Mouse (Mus musculus) monocyte, adult 5-6 weeks (primary cell): ENCODE results near the gene Kdm4a. TPM values are rescaled to one million over a fixed set of nuclear protein-coding genes. Genes with fewer than 3 reads are reported as not detected.

Source experiments
- ATAC-seq: fragments of 153-309, 156-312 bp; replicated peaks from 2 replicates; pipeline ENCODE4 v1.8.0; 2017; ENCODE audit warnings: mild to moderate bottlenecking; ENCODE audit not compliant: low TSS enrichment, insufficient number of reproducible peaks, severe bottlenecking, poor library complexity, low FRiP score
- total RNA-seq: library from RNA; stranded (forward); fragments of 200-1000, 200-491, 200-594 nt; gene quantifications from 3 replicates; pipeline ENCODE4 v1.2.3, GENCODE M21; 2017

Kdm4a gene
- total RNA-seq, 1 experiment from 2014 or later = 59.4 TPM

DNA sequence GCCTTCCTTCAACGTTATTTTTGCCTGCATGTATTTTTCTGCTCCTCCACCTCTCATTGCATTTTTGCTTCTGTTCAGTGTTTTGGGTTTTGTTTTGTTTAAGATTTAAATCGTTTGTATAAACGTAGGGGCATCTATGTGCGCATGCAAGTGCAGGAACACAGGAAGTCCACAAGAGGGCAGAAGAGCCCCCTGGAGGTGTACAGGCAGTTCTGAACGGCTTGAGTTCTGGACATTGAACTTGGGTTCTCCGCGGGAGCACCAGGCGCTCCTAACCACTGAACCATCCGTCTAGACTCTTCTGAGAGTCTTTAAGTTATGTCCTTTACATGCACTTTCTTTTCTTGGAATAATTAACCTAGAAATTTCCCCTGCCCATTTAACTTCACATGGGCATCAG is 89.9 kb downstream of the Kdm4a start:
- ATAC-seq = 0 out of 2 replicates have a peak, but pooled peaks have one; percentile 56

DNA sequence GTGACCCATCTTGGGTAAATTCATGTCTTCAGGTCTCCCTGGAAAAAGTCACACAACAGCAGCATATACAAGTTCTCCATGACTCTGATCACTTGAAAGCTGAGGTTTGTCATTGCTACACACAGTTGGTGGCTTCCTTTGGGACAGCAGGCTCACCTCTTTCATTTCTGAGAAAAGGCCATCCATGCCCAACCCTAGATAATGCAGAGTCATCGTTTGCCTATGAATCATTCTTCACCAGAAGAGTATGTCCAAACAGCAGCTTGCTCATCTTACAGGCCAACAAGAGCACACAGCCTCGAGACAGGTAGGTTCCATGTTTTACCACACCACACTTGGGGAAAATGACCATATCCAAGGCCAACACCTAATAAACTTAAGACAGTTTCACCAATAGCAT is 91.1 kb downstream of the Kdm4a start:
- no peak for ATAC-seq

Other genes with a start within 250 kb of the Kdm4a start
- gene St3gal3, start 45.1 kb downstream of the Kdm4a start, total RNA-seq = 2.3 to 4.7 TPM (median 3.3 TPM) in 3 replicates
- not detected in 3 replicates for gene Ptprf, start 111.4 kb upstream of the Kdm4a start, total RNA-seq
- 4.9 to 16.2 TPM (median 14.5 TPM) in 3 replicates for gene Szt2, start 229.2 kb upstream of the Kdm4a start, total RNA-seq
- 103 to 122 TPM (median 120 TPM) in 3 replicates for gene Med8, start 229.3 kb upstream of the Kdm4a start, total RNA-seq
- gene Elovl1, start 248.1 kb upstream of the Kdm4a start, total RNA-seq = 47.0 to 63.4 TPM (median 61.8 TPM) in 3 replicates